Comparison of ENCODE assay signal across 12 mouse cellular contexts in the genomic region with DNA sequence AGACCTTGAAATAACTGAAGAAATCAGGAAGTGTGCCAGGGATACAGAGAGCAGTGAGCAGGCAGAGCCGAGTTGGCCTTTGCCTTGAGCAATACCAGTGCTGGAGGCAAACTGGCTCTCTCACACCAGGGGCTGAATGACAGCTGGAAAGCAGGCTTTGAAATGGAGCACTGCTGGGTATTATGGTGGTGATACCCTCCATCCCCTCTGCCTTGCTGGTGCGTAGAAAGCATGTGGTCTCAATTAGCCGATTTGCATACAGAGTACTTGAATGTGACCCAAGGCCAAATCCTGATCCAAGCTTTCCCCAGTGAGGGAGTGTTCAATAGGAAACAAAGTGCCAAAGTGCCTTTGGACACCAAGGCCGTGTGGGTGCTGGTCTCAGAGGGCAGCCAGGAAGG.
DNase-seq lines count a peak whose midpoint lies in the region; ATAC-seq and TF ChIP-seq lines count a peak whose summit lies in the region.
"Had no signal": no experiment of that assay in that cellular context is flagged by ENCODE, and none has a peak within 500 bp of the region (broad histone marks: within the 10 kb centered on the region; RNA-seq: fewer than 3 reads in every experiment).

No protein-coding gene starts in this region.

- peak; percentile 39 for DNase-seq in forebrain, embryonic 11.5 days (ENCODE audit: low spot score)
- peak; percentile 54 for DNase-seq in kidney, adult 2 months
- DNase-seq in NIH3T3 (ENCODE audit: low read depth), result peak; percentile 16
- DNase-seq in fibroblast of lung, adult 2 months (ENCODE audit: low read depth), result peak; percentile 10
- DNase-seq in B cell, adult 2 months, result no peak
- DNase-seq in spleen, adult 12 weeks (ENCODE audit: low spot score), result no peak
- DNase-seq: layer of hippocampus, postnatal 36 days; right cerebral cortex, postnatal 25 days had no signal

- no peak overlapping the region for H3K27ac ChIP-seq in forebrain, embryonic 11.5 days (ENCODE audit: low read depth, low read length)
- no peak overlapping the region for H3K27ac ChIP-seq in forebrain, embryonic 15.5 days (replicated peaks)
- H3K27ac ChIP-seq in kidney, adult 2 months (ENCODE audit: insufficient read depth, low read depth, low read length), result no peak overlapping the region
- H3K27ac ChIP-seq in kidney, embryonic 14.5 days (ENCODE audit: low read depth, low read length), result no peak overlapping the region
- H3K27ac ChIP-seq: lung, embryonic 15.5 days had no signal

- peaks cover 12% of the 10 kb centered on the region; the same call in 1 of the 2 replicates for H3K4me1 ChIP-seq in forebrain, embryonic 11.5 days (replicated peaks; ENCODE audit: control insufficient read depth, insufficient read depth, low read length)
- H3K4me1 ChIP-seq in forebrain, embryonic 15.5 days, result peaks cover 27% of the 10 kb centered on the region
- H3K4me1 ChIP-seq in kidney, adult 2 months (ENCODE audit: control insufficient read depth, insufficient read depth, low read length), result no peaks in the 10 kb centered on the region
- H3K4me1 ChIP-seq in kidney, embryonic 14.5 days (ENCODE audit: control insufficient read depth, insufficient read depth, low read length), result no peaks in the 10 kb centered on the region

- H3K9ac ChIP-seq in forebrain, embryonic 11.5 days (ENCODE audit: low read length), result no peak overlapping the region
- H3K9ac ChIP-seq in forebrain, embryonic 15.5 days (replicated peaks), result no peak overlapping the region
- no peak overlapping the region for H3K9ac ChIP-seq in kidney, embryonic 14.5 days (ENCODE audit: low read depth, low read length)
- H3K9ac ChIP-seq: lung, embryonic 15.5 days had no signal

- no peaks in the 10 kb centered on the region for H3K9me3 ChIP-seq in forebrain, embryonic 11.5 days (ENCODE audit: control insufficient read depth, low read length)
- H3K9me3 ChIP-seq in forebrain, embryonic 15.5 days, result no peaks in the 10 kb centered on the region
- no peaks in the 10 kb centered on the region for H3K9me3 ChIP-seq in kidney, embryonic 14.5 days (ENCODE audit: control insufficient read depth, low read length)
- H3K9me3 ChIP-seq: lung, embryonic 15.5 days had no signal

- WGBS in forebrain, embryonic 11.5 days, result 49% methylated on average over 4 of the region's 4 CpGs
- WGBS in forebrain, embryonic 15.5 days, result 32% methylated on average over 4 of the region's 4 CpGs
- 48% methylated on average over 4 of the region's 4 CpGs for WGBS in kidney, adult 2 months
- WGBS in kidney, embryonic 14.5 days, result 51% methylated on average over 4 of the region's 4 CpGs

- H3K4me2 ChIP-seq in forebrain, embryonic 11.5 days (ENCODE audit: low read depth, low read length, severe bottlenecking), result no peak overlapping the region
- H3K4me2 ChIP-seq in forebrain, embryonic 15.5 days (replicated peaks), result no peak overlapping the region
- H3K4me2 ChIP-seq in kidney, embryonic 14.5 days (replicated peaks; ENCODE audit: low read depth, low read length), result no peak overlapping the region
- H3K4me2 ChIP-seq: lung, embryonic 15.5 days had no signal

- TF ChIP-seq CTCF in kidney, adult 2 months (conservative IDR thresholded peaks at IDR 0.05; ENCODE audit: insufficient read depth, insufficient read length, low read depth, low read length), result no peak

- H3K36me3 ChIP-seq in forebrain, embryonic 11.5 days (ENCODE audit: control insufficient read depth, insufficient read depth, low read length), result no peaks in the 10 kb centered on the region
- no peaks in the 10 kb centered on the region for H3K36me3 ChIP-seq in forebrain, embryonic 15.5 days
- no peaks in the 10 kb centered on the region for H3K36me3 ChIP-seq in kidney, adult 2 months (ENCODE audit: control insufficient read depth, insufficient read depth, low read length)
- H3K36me3 ChIP-seq in kidney, embryonic 14.5 days (ENCODE audit: control insufficient read depth, insufficient read depth, low read length), result no peaks in the 10 kb centered on the region
- H3K36me3 ChIP-seq: lung, embryonic 15.5 days had no signal

- ATAC-seq in forebrain, embryonic 11.5 days (replicated peaks; ENCODE audit: low FRiP score), result no peak
- ATAC-seq in forebrain, embryonic 15.5 days (replicated peaks), result no peak
- ATAC-seq in kidney, embryonic 14.5 days (ENCODE audit: low FRiP score, low TSS enrichment), result no peak
- ATAC-seq: CD4-positive, CD25-positive, alpha-beta regulatory T cell, adult 4 months had no signal

- no peak overlapping the region for H3K4me3 ChIP-seq in forebrain, embryonic 11.5 days (ENCODE audit: low read depth, low read length)
- H3K4me3 ChIP-seq in forebrain, embryonic 15.5 days, result no peak overlapping the region
- no peak overlapping the region for H3K4me3 ChIP-seq in kidney, adult 2 months (ENCODE audit: insufficient read depth, low read depth, low read length)
- H3K4me3 ChIP-seq in kidney, embryonic 14.5 days (ENCODE audit: low read length), result no peak overlapping the region
- H3K4me3 ChIP-seq: lung, embryonic 15.5 days had no signal

- no peak for TF ChIP-seq POLR2A in kidney, adult 2 months (IDR thresholded peaks at IDR 0.05; ENCODE audit: low read depth, low read length)

- H3K27me3 ChIP-seq in forebrain, embryonic 11.5 days (ENCODE audit: control insufficient read depth, insufficient read depth, low read length), result no peaks in the 10 kb centered on the region
- no peaks in the 10 kb centered on the region for H3K27me3 ChIP-seq in forebrain, embryonic 15.5 days
- no peaks in the 10 kb centered on the region for H3K27me3 ChIP-seq in kidney, adult 2 months (replicated peaks; ENCODE audit: control insufficient read depth, insufficient read depth, low read length)
- no peaks in the 10 kb centered on the region for H3K27me3 ChIP-seq in kidney, embryonic 14.5 days (ENCODE audit: control insufficient read depth, insufficient read depth, low read length)
- H3K27me3 ChIP-seq: lung, embryonic 15.5 days had no signal

Comparison
In these comparisons a context has a peak if more than half of its experiments do, and no peak if none do; other contexts are left out.
1. DNase-seq: peak in forebrain, embryonic 11.5 days (single experiment), kidney, adult 2 months (single experiment), NIH3T3 (single experiment) and fibroblast of lung, adult 2 months (single experiment); none in B cell, adult 2 months (0 of 2) and spleen, adult 12 weeks (single experiment).